In genomic region chr5:5551110-5551509, GRCm38 (mm10) we compare ENCODE assay signal across 19 mouse cellular contexts. TPM values are rescaled to one million over a fixed set of nuclear protein-coding genes. Genes with fewer than 3 reads are reported as not detected.
"Had no signal": no experiment of that assay in that cellular context is flagged by ENCODE, and none has a peak within 500 bp of the region (broad histone marks: within the 10 kb centered on the region; RNA-seq: fewer than 3 reads in every experiment).

No protein-coding gene starts in this region.

- H3K27me3 ChIP-seq: midbrain, embryonic 13.5 days; midbrain, embryonic 15.5 days; neural tube, embryonic 12.5 days had no signal

- H3K9ac ChIP-seq: liver, embryonic 14.5 days; lung, embryonic 14.5 days; midbrain, embryonic 13.5 days; midbrain, embryonic 15.5 days; neural tube, embryonic 12.5 days had no signal

- H3K9me3 ChIP-seq: midbrain, embryonic 13.5 days; midbrain, embryonic 15.5 days; neural tube, embryonic 12.5 days had no signal

- H3K4me1 ChIP-seq: midbrain, embryonic 13.5 days; midbrain, embryonic 15.5 days; neural tube, embryonic 12.5 days had no signal

- H3K4me2 ChIP-seq: lung, embryonic 14.5 days; midbrain, embryonic 13.5 days; midbrain, embryonic 15.5 days; neural tube, embryonic 12.5 days had no signal

- ATAC-seq: midbrain, embryonic 13.5 days; midbrain, embryonic 15.5 days had no signal

- H3K4me3 ChIP-seq: midbrain, embryonic 13.5 days; midbrain, embryonic 15.5 days; neural tube, embryonic 12.5 days had no signal

- DNase-seq: lung, adult 18-20 months; lung, embryonic 14.5 days; lung, postnatal 10 days; retina, postnatal 1 day; right cerebral cortex, adult 18-20 months; right cerebral cortex, postnatal 25 days; right cerebral cortex, postnatal 4 days; spleen, adult 18-20 months; thymus, adult 18-20 months; thymus, postnatal 14 days; thymus, postnatal 36 days had no signal

- H3K27ac ChIP-seq: liver, embryonic 14.5 days; macrophage; midbrain, embryonic 13.5 days; midbrain, embryonic 15.5 days; neural tube, embryonic 12.5 days had no signal

RNA-seq across cellular contexts. Expression of gene Gm8773, which starts 22.5 kb away (rescaled TPM):
- total RNA-seq: megakaryocyte, adult 5-6 weeks; monocyte, adult 5-6 weeks had no signal
- polyA plus RNA-seq: macrophage; small intestine, adult 2 months had no signal
